Mouse (Mus musculus): ENCODE data around the gene Prdm16.

- TF ChIP-seq CTCF (IDR thresholded peaks at IDR 0.05; ENCODE audit: extremely low read depth, insufficient read depth, insufficient read length, insufficient replicate concordance) (no peak), POLR2A (IDR thresholded peaks at IDR 0.05; ENCODE audit: low read depth, low read length) (no peak)
Measured at GRCm38 (mm10) chr4:154456265-154456822, 180.3 kb downstream of the Prdm16 start.
